Comparison of ENCODE assay signal across 8 mouse cellular contexts in genomic region chr10:40024554-40025428, GRCm38 (mm10). TPM values are rescaled to one million over a fixed set of nuclear protein-coding genes. Genes with fewer than 3 reads are reported as not detected.
A peak's percentile ranks its signal among the peaks of the same experiment; 100 is the strongest.
DNase-seq lines count a peak whose midpoint lies in the region; ATAC-seq lines count a peak whose summit lies in the region.

TSS of gene Mfsd4b1 (minus strand) at chr10:40025268.

- WGBS in hindbrain, embryonic 13.5 days = 2% methylated on average over 46 of the region's 46 CpGs

- no peaks in the 10 kb centered on the region; the same call in 1 of the 2 replicates for H3K9me3 ChIP-seq in hindbrain, embryonic 13.5 days

- peak within 1 kb of the TSS; percentile 86 for H3K27ac ChIP-seq in hindbrain, embryonic 13.5 days

- H3K4me3 ChIP-seq in hindbrain, embryonic 13.5 days = peak within 1 kb of the TSS; percentile 74

- no peaks in the 10 kb centered on the region for H3K36me3 ChIP-seq in hindbrain, embryonic 13.5 days

- ATAC-seq in hindbrain, embryonic 13.5 days (ENCODE audit: low FRiP score) = peak; percentile 98

- peak; percentile 70 for DNase-seq in NIH3T3 (ENCODE audit: low read depth)
- peak; percentile 91 to 94 for DNase-seq in cerebellum, postnatal 14 days
- peak; percentile 84 to 85 for DNase-seq in frontal cortex, postnatal 14 days (ENCODE audit: low spot score in 2 of 2)
- DNase-seq in layer of hippocampus, postnatal 14 days (ENCODE audit: low spot score in 2 of 2) = peak; percentile 85 to 94
- DNase-seq in lung, postnatal 10 days = peak; percentile 90
- DNase-seq in ovary, postnatal 36 days (ENCODE audit: low spot score) = peak; percentile 75
- peak; percentile 78 for DNase-seq in thymus, postnatal 25 days

- H3K9ac ChIP-seq in hindbrain, embryonic 13.5 days = peak within 1 kb of the TSS; percentile 81

- H3K4me2 ChIP-seq in hindbrain, embryonic 13.5 days = peak within 1 kb of the TSS; percentile 87

- H3K27me3 ChIP-seq in hindbrain, embryonic 13.5 days = 0 out of 2 replicates have a peak, but pooled peaks cover 9% of the 10 kb centered on the region

- H3K4me1 ChIP-seq in hindbrain, embryonic 13.5 days (replicated peaks) = peaks cover 14% of the 10 kb centered on the region

RNA-seq across cellular contexts. Expression of gene Mfsd4b1, which starts in this region (rescaled TPM):
- polyA plus RNA-seq in hindbrain, embryonic 13.5 days (2015; fragmentation: Nextera tagmentation; extraction: Ambion mirVana) = 0.14 TPM in 2 replicates
- total RNA-seq in layer of hippocampus, postnatal 14 days (2021) = 1 to 10 TPM in 1 of 2 experiments, under 1 TPM in 1; 0.12 to 1.2 TPM

Comparison
In these comparisons a context has a peak if more than half of its experiments do, and no peak if none do; other contexts are left out.
1. Peak in every context shown above with its lines: DNase-seq, ATAC-seq, H3K4me3 ChIP-seq and H3K27ac ChIP-seq.
2. Peak in ATAC-seq, H3K4me3 ChIP-seq, H3K27ac ChIP-seq, H3K9ac ChIP-seq and H3K4me2 ChIP-seq in hindbrain, embryonic 13.5 days; RNA of the gene not detected or under 1 TPM.